Mouse (Mus musculus) spleen, adult 2 months (tissue): ENCODE data around the gene Omp. TPM values are rescaled to one million over a fixed set of nuclear protein-coding genes. Genes with fewer than 3 reads are reported as not detected.

Experiments used
- DNase-seq, 2 experiments: peaks; one replicate each; pipeline versions ENCODE4 v3.0.0 to v3.0.0-alpha.2; 2012 to 2021; ENCODE audit warnings: low spot score in 2 of 2, low read depth in 1 of 2
- H3K27ac ChIP-seq: fragments of 200-500 bp; 2 replicates; pipeline ENCODE4 v1.5.1; 2012; ENCODE audit warnings: low read length, inconsistent platforms; ENCODE audit not compliant: insufficient read depth
- H3K27me3 ChIP-seq: fragments of 200-500 bp; 2 replicates; pipeline ENCODE4 v1.6.1; 2012; ENCODE audit warnings: mild to moderate bottlenecking, moderate library complexity, low read length, inconsistent platforms; ENCODE audit not compliant: control insufficient read depth, insufficient read depth
- H3K36me3 ChIP-seq: fragments of 200-500 bp; 2 replicates; pipeline ENCODE4 v1.6.1; 2012; ENCODE audit warnings: mild to moderate bottlenecking, low read length, inconsistent platforms; ENCODE audit not compliant: control insufficient read depth, insufficient read depth
- H3K4me1 ChIP-seq: fragments of 200-500 bp; 2 replicates; pipeline ENCODE4 v1.6.1; 2011; ENCODE audit warnings: inconsistent platforms; ENCODE audit not compliant: control insufficient read depth, insufficient read depth, insufficient read length
- H3K4me3 ChIP-seq: fragments of 200-500 bp; 2 replicates; pipeline ENCODE4 v1.5.1; 2011; ENCODE audit warnings: mild to moderate bottlenecking, inconsistent platforms; ENCODE audit not compliant: insufficient read depth, insufficient read length; ENCODE audit errors: extremely low read depth
- CTCF ChIP-seq: fragments of 200-500 bp; IDR thresholded peaks from 2 replicates; pipeline ENCODE4 v1.5.1; 2011; ENCODE audit warnings: mild to moderate bottlenecking, inconsistent platforms; ENCODE audit not compliant: insufficient read depth, insufficient read length, insufficient replicate concordance; ENCODE audit errors: extremely low read depth
- POLR2A ChIP-seq: fragments of 200-500 bp; IDR thresholded peaks from 2 replicates; pipeline ENCODE4 v1.6.1; 2011; ENCODE audit warnings: low read depth, low read length, inconsistent platforms
- WGBS: fragments of 180-500 bp; shearing (Covaris S2); methylation state at CpG from one replicate; pipeline ENCODE4 v1.1.7; 2018; 5-methylcytosine and 5-hydroxymethylcytosine counted together
- polyA plus RNA-seq: library from polyadenylated mRNA; depleted of rRNA; stranded (reverse); fragments of >200 nt; gene quantifications from 2 replicates; pipeline ENCODE4 v1.2.3, GENCODE M21; 2012

Gene Omp
- polyA plus RNA-seq, 1 experiment: 0.60 TPM

- no peaks in the 10 kb centered on the region for H3K4me1 ChIP-seq
- TF ChIP-seq POLR2A (no peak), CTCF (no peak)
- H3K36me3 ChIP-seq: no peaks in the 10 kb centered on the region
- no peak overlapping the region for H3K27ac ChIP-seq
- 89% methylated on average over 3 of the region's 3 CpGs for WGBS
- H3K27me3 ChIP-seq: no peaks in the 10 kb centered on the region
- DNase-seq: no peak
- no peak overlapping the region for H3K4me3 ChIP-seq
Measured at GRCm38 (mm10) chr7:98141206-98141605, 4.1 kb downstream of the Omp start.

- Histone ChIP-seq H3K27me3 (no peaks in the 10 kb centered on the region), H3K4me1 (no peaks in the 10 kb centered on the region), H3K36me3 (no peaks in the 10 kb centered on the region), H3K4me3 (no peak overlapping the region), H3K27ac (no peak overlapping the region)
- TF ChIP-seq CTCF (no peak), POLR2A (no peak)
- DNase-seq: no peak
- 76% methylated on average over 2 of the region's 2 CpGs for WGBS
Measured at GRCm38 (mm10) chr7:98140597-98140996, 4.7 kb downstream of the Omp start.

- Histone ChIP-seq H3K27ac (no peak overlapping the region), H3K4me1 (no peaks in the 10 kb centered on the region), H3K36me3 (no peaks in the 10 kb centered on the region), H3K27me3 (no peaks in the 10 kb centered on the region), H3K4me3 (no peak overlapping the region)
- 82% methylated on average over 9 of the region's 9 CpGs for WGBS
- DNase-seq: no peak
- TF ChIP-seq CTCF (no peak), POLR2A (no peak)
Measured at GRCm38 (mm10) chr7:98139216-98139615, 6.1 kb downstream of the Omp start.

GRCm38 (mm10) chr7:98137995-98138394 is 7.3 kb downstream of the Omp start:
- Histone ChIP-seq H3K36me3 (no peaks in the 10 kb centered on the region), H3K4me3 (no peak overlapping the region), H3K27ac (no peak overlapping the region), H3K4me1 (no peaks in the 10 kb centered on the region), H3K27me3 (no peaks in the 10 kb centered on the region)
- WGBS: 76% methylated on average over 2 of the region's 2 CpGs
- no peak for DNase-seq
- TF ChIP-seq CTCF (no peak), POLR2A (no peak)

- TF ChIP-seq POLR2A (no peak), CTCF (no peak)
- Histone ChIP-seq H3K36me3 (no peaks in the 10 kb centered on the region), H3K27me3 (no peaks in the 10 kb centered on the region), H3K4me3 (no peak overlapping the region), H3K4me1 (no peaks in the 10 kb centered on the region), H3K27ac (no peak overlapping the region)
- WGBS: 87% methylated on average over 3 of the region's 3 CpGs
- DNase-seq: no peak
Measured at GRCm38 (mm10) chr7:98137583-98137982, 7.7 kb downstream of the Omp start.

- TF ChIP-seq POLR2A (no peak), CTCF (0 out of 2 replicates have a peak, but pooled peaks have one; percentile 1)
- DNase-seq: no peak
- H3K36me3 ChIP-seq: no peaks in the 10 kb centered on the region
- H3K4me1 ChIP-seq: no peaks in the 10 kb centered on the region
- 92% methylated on average over 8 of the region's 8 CpGs for WGBS
- H3K27ac ChIP-seq: no peak overlapping the region
- H3K27me3 ChIP-seq: no peaks in the 10 kb centered on the region
- H3K4me3 ChIP-seq: no peak overlapping the region
Measured at GRCm38 (mm10) chr7:98131751-98132150, 13.6 kb downstream of the Omp start.

- no peaks in the 10 kb centered on the region for H3K27me3 ChIP-seq
- peaks cover 3% of the 10 kb centered on the region; the same call in 1 of the 2 replicates for H3K36me3 ChIP-seq
- no peak overlapping the region for H3K27ac ChIP-seq
- no peaks in the 10 kb centered on the region; the same call in 1 of the 2 replicates for H3K4me1 ChIP-seq
- 51% methylated on average over 5 of the region's 5 CpGs for WGBS
- no peak overlapping the region for H3K4me3 ChIP-seq
- peak in 1 of 2 experiments; percentile 31 for DNase-seq
- TF ChIP-seq CTCF (peak; percentile 40; the same call in 1 of the 2 replicates), POLR2A (no peak)
Measured at GRCm38 (mm10) chr7:98125473-98125872, 19.8 kb downstream of the Omp start.
